Mouse (Mus musculus) liver, postnatal 0 days (tissue): Measurements from ENCODE around the gene Gyg. TPM values are rescaled to one million over a fixed set of nuclear protein-coding genes. Genes with fewer than 3 reads are reported as not detected.
"Not testable (repeated sequence)": the region's sequence is repeated elsewhere in the genome, so short reads cannot be mapped to it uniquely, and the experiment has no call there.

Experiments used
- ATAC-seq: fragments of 200-750 bp; cut with Nextera tagmentation; 2 replicates; pipeline ENCODE4 v1.8.0; 2017; ENCODE audit warnings: mild to moderate bottlenecking, moderate library complexity
- DNase-seq: peaks from one replicate; pipeline ENCODE4 v3.0.0-alpha.2; 2016
- H3K27ac ChIP-seq: fragments of 300-500 bp; sonication (generic); 2 replicates; pipeline ENCODE4 v1.5.1; 2014; ENCODE audit warnings: antibody characterized with exemption, moderate library complexity, mild to moderate bottlenecking, low read depth
- H3K27me3 ChIP-seq: fragments of 300-500 bp; sonication (generic); 2 replicates; pipeline ENCODE4 v1.6.1; 2014; ENCODE audit warnings: low read length, control low read depth, mixed read lengths; ENCODE audit not compliant: insufficient read depth
- H3K36me3 ChIP-seq: fragments of 300-500 bp; sonication (generic); replicated peaks from 2 replicates; pipeline ENCODE4 v1.6.1; 2014; ENCODE audit warnings: mild to moderate bottlenecking, control low read depth, low read length, moderate library complexity, mixed read lengths; ENCODE audit not compliant: insufficient read depth
- H3K4me1 ChIP-seq: fragments of 300-500 bp; sonication (generic); 2 replicates; pipeline ENCODE4 v1.6.1; 2014; ENCODE audit warnings: antibody characterized with exemption, mild to moderate bottlenecking, control low read depth; ENCODE audit not compliant: insufficient read depth
- H3K4me2 ChIP-seq: fragments of 300-500 bp; sonication (generic); 2 replicates; pipeline ENCODE4 v1.6.1; 2014; ENCODE audit warnings: low read depth, mild to moderate bottlenecking, low read length, moderate library complexity, mixed read lengths
- H3K4me3 ChIP-seq: fragments of 300-500 bp; sonication (generic); 2 replicates; pipeline ENCODE4 v1.5.1; 2014; ENCODE audit warnings: low read depth, low read length
- H3K9ac ChIP-seq: fragments of 300-500 bp; sonication (generic); replicated peaks from 2 replicates; pipeline ENCODE4 v1.6.1; 2014; ENCODE audit warnings: mild to moderate bottlenecking, moderate library complexity
- H3K9me3 ChIP-seq: fragments of 300-500 bp; sonication (generic); 2 replicates; pipeline ENCODE4 v1.6.1; 2016; ENCODE audit warnings: mild to moderate bottlenecking, control low read depth, low read length, mixed read lengths
- CTCF ChIP-seq: sonication (generic); IDR thresholded peaks from 2 replicates; pipeline ENCODE4 v1.5.1; 2016; ENCODE audit warnings: antibody characterized with exemption, low read depth
- EP300 ChIP-seq: IDR thresholded peaks from 2 replicates; pipeline ENCODE4 v1.6.1; 2016; ENCODE audit warnings: antibody characterized with exemption, low read depth, mild to moderate bottlenecking
- WGBS: fragments of 180-500 bp; shearing (Covaris S2); extraction: QIAGEN DNeasy Blood & Tissue Kit; methylation state at CpG from one replicate; pipeline ENCODE4 v1.1.7; 2014; ENCODE audit not compliant: insufficient replicate concordance; 5-methylcytosine and 5-hydroxymethylcytosine counted together
- polyA plus RNA-seq: library from polyadenylated mRNA; unstranded; fragments of >200 nt; fragmentation: Nextera tagmentation; extraction: Ambion mirVana; gene quantifications from 2 replicates; pipeline ENCODE4 v1.2.1, GENCODE M21; 2015

Gyg gene
- polyA plus RNA-seq, 1 experiment from 2014 or later, result 19.2 TPM

DNA sequence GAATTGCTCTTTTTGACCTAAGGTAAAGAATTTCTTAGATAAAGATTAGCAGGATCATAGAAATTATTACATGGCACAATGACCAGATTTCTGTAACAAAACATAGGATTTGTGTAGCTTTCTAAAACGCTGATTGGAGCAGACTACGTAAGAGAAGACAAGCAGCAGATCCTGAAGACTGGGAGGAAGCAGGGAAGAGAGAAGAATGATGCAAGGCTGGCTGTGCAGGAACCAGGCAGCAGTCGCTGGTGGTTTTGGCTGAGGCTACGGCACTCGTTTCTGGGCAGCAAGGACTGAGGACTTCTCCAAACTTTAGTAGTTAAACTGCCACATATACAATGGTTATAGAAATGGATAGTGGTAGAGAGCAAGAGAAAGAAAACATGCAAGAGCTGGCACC, 25.6 kb downstream of the Gyg start:
- no peak overlapping the region for H3K27ac ChIP-seq
- no peaks in the 10 kb centered on the region for H3K27me3 ChIP-seq
- no peak for TF ChIP-seq EP300
- no peak for TF ChIP-seq CTCF
- ATAC-seq, result no peak
- no peaks in the 10 kb centered on the region for H3K9me3 ChIP-seq
- no peak overlapping the region for H3K4me3 ChIP-seq
- no peak for DNase-seq
- peaks cover 13% of the 10 kb centered on the region; the same call in 1 of the 2 replicates for H3K36me3 ChIP-seq
- 67% methylated on average over 5 of the region's 5 CpGs for WGBS
- no peak overlapping the region for H3K9ac ChIP-seq
- no peak overlapping the region for H3K4me2 ChIP-seq
- no peaks in the 10 kb centered on the region for H3K4me1 ChIP-seq

GRCm38 (mm10) chr3:20127047-20127595, 28.0 kb downstream of the Gyg start:
- no peaks in the 10 kb centered on the region for H3K4me1 ChIP-seq
- H3K27ac ChIP-seq, result no peak overlapping the region
- H3K4me3 ChIP-seq, result no peak overlapping the region
- H3K27me3 ChIP-seq, result no peaks in the 10 kb centered on the region
- peaks cover 20% of the 10 kb centered on the region; the same call in 1 of the 2 replicates for H3K36me3 ChIP-seq
- H3K4me2 ChIP-seq, result no peak overlapping the region
- TF ChIP-seq EP300 (no peak), CTCF (peak; percentile 35)
- 79% methylated on average over 2 of the region's 2 CpGs for WGBS
- H3K9me3 ChIP-seq, result no peaks in the 10 kb centered on the region
- no peak overlapping the region for H3K9ac ChIP-seq
- DNase-seq, result no peak
- no peak for ATAC-seq

- Histone ChIP-seq H3K27me3 (no peaks in the 10 kb centered on the region), H3K36me3 (peaks cover 20% of the 10 kb centered on the region; the same call in 1 of the 2 replicates), H3K4me2 (no peak overlapping the region), H3K9me3 (no peaks in the 10 kb centered on the region), H3K9ac (no peak overlapping the region), H3K27ac (no peak overlapping the region), H3K4me1 (no peaks in the 10 kb centered on the region), H3K4me3 (no peak overlapping the region)
- DNase-seq (no peak), ATAC-seq (no peak)
- WGBS, result 86% methylated on average over 5 of the region's 5 CpGs
- TF ChIP-seq CTCF (no peak), EP300 (no peak)
Observed at GRCm38 (mm10) chr3:20125604-20126003, 29.5 kb downstream of the Gyg start.

- WGBS, result 77% methylated on average over 5 of the region's 5 CpGs
- H3K4me3 ChIP-seq, H3K27me3 ChIP-seq, H3K9me3 ChIP-seq, H3K9ac ChIP-seq, DNase-seq, H3K4me2 ChIP-seq, H3K27ac ChIP-seq, H3K4me1 ChIP-seq, ATAC-seq: not testable (repeated sequence)
- peaks cover 17% of the 10 kb centered on the region for H3K36me3 ChIP-seq
Observed at GRCm38 (mm10) chr3:20121582-20121981, 33.5 kb downstream of the Gyg start.

DNA sequence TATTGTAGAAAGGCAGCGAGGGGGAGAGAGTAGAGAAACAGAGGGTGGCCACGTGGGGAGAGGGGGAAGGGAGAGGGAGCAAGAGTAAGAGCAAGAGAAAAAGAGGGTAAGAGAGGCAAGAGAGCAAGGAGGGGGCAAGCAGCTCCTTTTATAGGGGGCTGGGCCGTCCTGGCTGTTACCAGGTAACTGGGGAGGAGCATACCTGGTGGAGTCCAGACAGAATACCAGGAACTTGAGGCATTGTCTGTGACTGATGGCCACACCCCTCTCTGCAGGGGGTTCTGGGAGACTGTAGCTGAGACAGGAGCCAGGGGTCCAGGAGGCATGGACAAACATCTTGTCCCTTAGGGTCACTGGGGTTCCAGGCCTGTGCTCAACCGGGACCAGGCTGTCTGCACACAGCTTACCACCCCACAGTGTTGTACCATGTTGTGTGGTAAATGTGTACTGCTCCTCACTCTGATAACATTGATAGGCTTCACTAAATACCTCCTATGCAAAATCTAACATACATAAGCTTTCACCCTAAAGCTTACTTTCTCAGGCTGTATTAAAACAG, 35.4 kb downstream of the Gyg start:
- no peaks in the 10 kb centered on the region for H3K9me3 ChIP-seq
- no peak overlapping the region for H3K4me2 ChIP-seq
- WGBS, result 80% methylated on average over 4 of the region's 4 CpGs
- no peak overlapping the region for H3K9ac ChIP-seq
- no peak overlapping the region for H3K4me3 ChIP-seq
- no peak overlapping the region for H3K27ac ChIP-seq
- ATAC-seq (no peak), DNase-seq (no peak)
- no peaks in the 10 kb centered on the region for H3K4me1 ChIP-seq
- no peaks in the 10 kb centered on the region for H3K27me3 ChIP-seq
- H3K36me3 ChIP-seq, result peaks cover 16% of the 10 kb centered on the region
- TF ChIP-seq CTCF (no peak), EP300 (no peak)

DNA sequence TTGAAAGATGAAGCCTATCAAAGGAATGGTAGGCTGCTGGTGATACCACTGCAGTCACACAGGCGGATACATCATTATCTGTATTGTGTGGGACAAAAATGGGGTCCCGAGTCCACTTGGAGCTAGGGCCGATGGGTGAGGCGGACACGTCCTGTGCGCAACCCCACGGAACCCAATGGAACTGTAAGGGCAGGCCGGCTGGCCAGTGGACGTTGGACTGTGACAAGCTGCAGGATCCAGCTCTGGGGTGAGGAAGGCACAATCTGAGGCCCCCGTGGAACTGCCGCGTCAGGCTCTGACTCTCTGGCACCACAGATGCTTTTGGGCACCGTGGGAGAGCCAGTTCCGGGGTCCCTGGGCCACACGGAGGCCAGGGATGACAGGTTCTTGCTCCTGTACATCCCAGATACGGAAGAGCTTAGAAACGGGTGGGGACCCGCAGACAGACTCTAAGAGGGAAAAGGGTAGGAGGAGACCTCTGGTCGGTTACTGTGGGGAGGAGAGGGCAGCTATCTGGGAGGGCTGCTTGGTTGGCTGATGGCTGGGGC, 36.0 kb downstream of the Gyg start:
- WGBS, result 84% methylated on average over 19 of the region's 19 CpGs
- TF ChIP-seq EP300 (no peak), CTCF (no peak)
- H3K9me3 ChIP-seq, result no peaks in the 10 kb centered on the region
- H3K4me3 ChIP-seq, result no peak overlapping the region
- no peak for ATAC-seq
- no peak for DNase-seq
- no peaks in the 10 kb centered on the region for H3K27me3 ChIP-seq
- H3K9ac ChIP-seq, result no peak overlapping the region
- H3K27ac ChIP-seq, result no peak overlapping the region
- no peaks in the 10 kb centered on the region for H3K4me1 ChIP-seq
- no peak overlapping the region for H3K4me2 ChIP-seq
- H3K36me3 ChIP-seq, result peaks cover 16% of the 10 kb centered on the region
